Mouse (Mus musculus) lung, embryonic 14.5 days (tissue): ENCODE data around the gene Tymp. TPM values are rescaled to one million over a fixed set of nuclear protein-coding genes. Genes with fewer than 3 reads are reported as not detected.

Source experiments
- ATAC-seq: fragments of 200-750 bp; cut with Nextera tagmentation; 2 replicates; pipeline ENCODE4 v1.8.0; 2017; ENCODE audit warnings: mild to moderate bottlenecking, moderate TSS enrichment, moderate library complexity; ENCODE audit not compliant: insufficient read depth
- DNase-seq: peaks from one replicate; pipeline ENCODE4 v3.0.0-alpha.2; 2015
- H3K27ac ChIP-seq: fragments of 300-500 bp; sonication (generic); 2 replicates; pipeline ENCODE4 v1.5.1; 2014; ENCODE audit warnings: low read depth, mild to moderate bottlenecking, moderate library complexity
- H3K27me3 ChIP-seq: fragments of 300-500 bp; sonication (generic); 2 replicates; pipeline ENCODE4 v1.6.1; 2014; ENCODE audit warnings: low read length, control low read depth; ENCODE audit not compliant: insufficient read depth
- H3K36me3 ChIP-seq: fragments of 300-500 bp; sonication (generic); 2 replicates; pipeline ENCODE4 v1.6.1; 2014; ENCODE audit warnings: control low read depth; ENCODE audit not compliant: insufficient read depth
- H3K4me1 ChIP-seq: fragments of 300-500 bp; sonication (generic); 2 replicates; pipeline ENCODE4 v1.6.1; 2014; ENCODE audit warnings: antibody characterized with exemption, control low read depth; ENCODE audit not compliant: insufficient read depth
- H3K4me2 ChIP-seq: fragments of 300-500 bp; sonication (generic); 2 replicates; pipeline ENCODE4 v1.6.1; 2014; ENCODE audit warnings: mild to moderate bottlenecking
- H3K4me3 ChIP-seq: fragments of 300-500 bp; sonication (generic); 2 replicates; pipeline ENCODE4 v1.5.1; 2014; ENCODE audit warnings: low read depth, low read length
- H3K9ac ChIP-seq: fragments of 300-500 bp; sonication (generic); 2 replicates; pipeline ENCODE4 v1.6.1; 2014
- H3K9me3 ChIP-seq: fragments of 300-500 bp; sonication (generic); 2 replicates; pipeline ENCODE4 v1.6.1; 2016; ENCODE audit warnings: low read depth, low read length, control low read depth
- CTCF ChIP-seq: IDR thresholded peaks from 2 replicates; pipeline ENCODE4 v1.5.1; 2016; ENCODE audit warnings: antibody characterized with exemption, low read depth
- WGBS: fragments of 180-500 bp; shearing (Covaris S2); extraction: QIAGEN DNeasy Blood & Tissue Kit; methylation state at CpG from one replicate; pipeline ENCODE4 v1.1.7; 2014; 5-methylcytosine and 5-hydroxymethylcytosine counted together
- polyA plus RNA-seq: library from polyadenylated mRNA; unstranded; fragments of >200 nt; fragmentation: Nextera tagmentation; extraction: Ambion mirVana; gene quantifications from 2 replicates; pipeline ENCODE4 v1.2.1, GENCODE M21; 2014

Tymp gene
- polyA plus RNA-seq, 1 experiment from 2014 or later: 1.5 TPM

GRCm38 (mm10) chr15:89384617-89385016 is 7.8 kb upstream of the Tymp start, which contains the start of gene Klhdc7b:
TSS of gene Klhdc7b (plus strand) at chr15:89384917.
- no peaks in the 10 kb centered on the region for H3K36me3 ChIP-seq
- H3K27ac ChIP-seq: no peak within 1 kb of the TSS
- WGBS: 75% methylated on average over 7 of the region's 7 CpGs
- no peak within 1 kb of the TSS for H3K9ac ChIP-seq
- no peak for DNase-seq
- no peak within 1 kb of the TSS for H3K4me2 ChIP-seq
- no peak for TF ChIP-seq CTCF
- no peaks in the 10 kb centered on the region for H3K9me3 ChIP-seq
- ATAC-seq: no peak
- H3K4me1 ChIP-seq: no peaks in the 10 kb centered on the region
- no peak within 1 kb of the TSS for H3K4me3 ChIP-seq
- peaks cover 9% of the 10 kb centered on the region for H3K27me3 ChIP-seq

GRCm38 (mm10) chr15:89379429-89379828 is 2.6 kb upstream of the Tymp start:
- Histone ChIP-seq H3K27me3 (peaks cover 44% of the 10 kb centered on the region), H3K36me3 (no peaks in the 10 kb centered on the region), H3K4me3 (peak overlapping the region; percentile 34; the same call in 1 of the 2 replicates), H3K27ac (no peak overlapping the region), H3K9ac (0 out of 2 replicates have a peak overlapping the region, but pooled peaks have one; percentile 7), H3K4me1 (peaks cover 6% of the 10 kb centered on the region), H3K4me2 (peak overlapping the region; percentile 65), H3K9me3 (no peaks in the 10 kb centered on the region)
- peak; percentile 56 for DNase-seq
- ATAC-seq: no peak
- 10% methylated on average over 10 of the region's 10 CpGs for WGBS
- TF ChIP-seq CTCF: no peak

- DNase-seq: peak; percentile 51
- Histone ChIP-seq H3K27ac (no peak within 1 kb of the TSS), H3K4me1 (peaks cover 6% of the 10 kb centered on the region), H3K4me3 (peak within 1 kb of the TSS; percentile 34), H3K9me3 (no peaks in the 10 kb centered on the region), H3K36me3 (no peaks in the 10 kb centered on the region), H3K27me3 (peaks cover 44% of the 10 kb centered on the region), H3K4me2 (peak within 1 kb of the TSS; percentile 65), H3K9ac (0 out of 2 replicates have a peak within 1 kb of the TSS, but pooled peaks have one; percentile 7)
- WGBS: 1% methylated on average over 33 of the region's 33 CpGs
- TF ChIP-seq CTCF: no peak
- no peak for ATAC-seq
These were observed 2.1 kb upstream of the Tymp start, which contains the start of gene Odf3b for GRCm38 (mm10) chr15:89378831-89379401. TSS of gene Odf3b (minus strand) at chr15:89379282.

GRCm38 (mm10) chr15:89377938-89378828 is 1.3 kb upstream of the Tymp start:
- Histone ChIP-seq H3K4me2 (peak overlapping the region; percentile 65), H3K27me3 (peaks cover 44% of the 10 kb centered on the region), H3K36me3 (no peaks in the 10 kb centered on the region), H3K27ac (no peak overlapping the region), H3K9me3 (no peaks in the 10 kb centered on the region), H3K4me3 (peak overlapping the region; percentile 34), H3K4me1 (peaks cover 6% of the 10 kb centered on the region), H3K9ac (0 out of 2 replicates have a peak overlapping the region, but pooled peaks have one; percentile 7)
- no peak for TF ChIP-seq CTCF
- ATAC-seq (no peak), DNase-seq (peak; percentile 8)
- WGBS: 12% methylated on average over 43 of the region's 46 CpGs

- Histone ChIP-seq H3K27me3 (peaks cover 44% of the 10 kb centered on the region), H3K9ac (no peak overlapping the region), H3K4me1 (peaks cover 6% of the 10 kb centered on the region), H3K27ac (no peak overlapping the region), H3K4me3 (no peak overlapping the region), H3K9me3 (no peaks in the 10 kb centered on the region), H3K36me3 (peaks cover 6% of the 10 kb centered on the region), H3K4me2 (peak overlapping the region; percentile 33; the same call in 1 of the 2 replicates)
- DNase-seq (no peak), ATAC-seq (no peak)
- TF ChIP-seq CTCF: no peak
- 1% methylated on average over 18 of the region's 18 CpGs for WGBS
These were observed 523 bp upstream of the Tymp start for GRCm38 (mm10) chr15:89377362-89377761.

- H3K9ac ChIP-seq: no peak overlapping the region
- peaks cover 19% of the 10 kb centered on the region for H3K36me3 ChIP-seq
- no peak overlapping the region for H3K4me2 ChIP-seq
- no peak for TF ChIP-seq CTCF
- H3K4me3 ChIP-seq: no peak overlapping the region
- ATAC-seq (no peak), DNase-seq (no peak)
- H3K27ac ChIP-seq: no peak overlapping the region
- H3K4me1 ChIP-seq: peaks cover 6% of the 10 kb centered on the region
- peaks cover 44% of the 10 kb centered on the region for H3K27me3 ChIP-seq
- no peaks in the 10 kb centered on the region for H3K9me3 ChIP-seq
- 73% methylated on average over 7 of the region's 7 CpGs for WGBS
These were observed 799 bp downstream of the Tymp start for GRCm38 (mm10) chr15:89376040-89376439.
